Mouse (Mus musculus): ENCODE measurements at regions not wholly inside any gene's neighbourhood (a gene's known extent, or its start where the extent isn't known, plus 50 kb on each side); places are given as distances from the start of the nearest gene placed in this dataset.

GRCm38 (mm10) chr8:78877423-78877822 lies 56.5 kb upstream of the Lsm6 start:
- DNase-seq (ENCODE audit: low spot score), result no peak

DNA sequence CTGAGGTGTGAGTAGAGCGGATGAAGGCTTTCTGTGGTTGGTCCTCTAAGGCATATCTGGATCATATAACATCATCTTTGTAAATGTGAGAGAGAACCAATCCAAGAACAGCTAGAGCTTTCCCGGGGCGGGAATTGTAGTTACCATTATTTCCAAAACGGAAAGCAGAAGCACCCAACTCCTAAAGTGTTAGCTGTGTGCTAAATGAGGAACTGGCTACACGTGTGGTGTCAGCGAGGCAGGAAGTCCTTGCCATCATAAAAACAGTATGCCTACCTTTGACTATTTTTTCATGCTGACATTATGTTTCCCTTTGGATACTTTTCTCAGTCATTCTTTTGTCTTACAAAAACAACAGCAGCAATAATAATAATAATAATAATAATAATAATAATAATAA lies 68.8 kb upstream of the Lsm6 start:
- no peak for DNase-seq (ENCODE audit: low spot score)

GRCm38 (mm10) chr8:78890571-78890970 lies 69.6 kb upstream of the Lsm6 start:
- no peak for DNase-seq (ENCODE audit: low spot score)

- DNase-seq (ENCODE audit: low spot score), result peak; percentile 67
Observed at GRCm38 (mm10) chr8:78899887-78900286, 78.9 kb upstream of the Lsm6 start.

DNA sequence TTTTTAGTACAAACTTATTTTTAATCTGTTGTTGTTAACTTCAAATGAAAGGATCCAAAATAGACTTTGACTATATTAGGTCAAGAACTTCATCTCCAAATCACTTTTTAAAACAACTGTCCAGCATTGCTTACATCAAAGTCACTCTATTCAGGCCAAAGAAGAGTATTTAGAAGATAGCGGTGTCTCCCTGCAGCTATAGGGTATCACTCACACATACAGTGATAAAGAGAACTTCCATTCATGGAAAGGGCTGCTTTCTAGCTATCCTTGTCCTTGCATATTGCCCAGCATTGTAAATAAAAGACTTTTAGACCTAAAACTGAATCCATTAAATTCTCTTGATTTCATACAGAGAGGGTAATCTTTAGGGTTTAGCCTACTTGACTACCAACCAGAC lies 82.1 kb upstream of the Lsm6 start:
- no peak for DNase-seq (ENCODE audit: low spot score)

DNA sequence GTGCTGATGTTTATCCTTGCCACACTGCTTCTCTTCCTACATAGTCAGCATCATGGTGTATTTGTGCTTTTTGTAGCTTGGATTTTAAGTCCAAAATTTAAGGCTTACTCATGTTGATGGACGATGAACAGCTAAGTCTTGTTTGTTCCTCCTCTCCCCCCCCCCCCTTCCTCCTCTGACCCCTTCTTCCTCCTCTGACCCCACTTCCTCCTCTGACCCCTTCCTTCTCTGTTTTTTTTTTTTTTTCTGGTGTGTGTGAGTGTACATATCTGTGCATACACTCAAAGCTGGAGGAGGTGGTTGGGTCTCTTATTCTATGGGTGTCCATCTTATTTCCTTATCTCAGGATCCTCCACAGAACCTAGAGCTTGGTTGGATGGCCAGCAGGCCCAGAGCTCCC lies 87.0 kb upstream of the Lsm6 start:
- no peak for DNase-seq (ENCODE audit: low spot score)

- no peak for DNase-seq (ENCODE audit: low spot score)
Observed at GRCm38 (mm10) chr8:78911288-78911873, 90.4 kb upstream of the Lsm6 start.

DNA sequence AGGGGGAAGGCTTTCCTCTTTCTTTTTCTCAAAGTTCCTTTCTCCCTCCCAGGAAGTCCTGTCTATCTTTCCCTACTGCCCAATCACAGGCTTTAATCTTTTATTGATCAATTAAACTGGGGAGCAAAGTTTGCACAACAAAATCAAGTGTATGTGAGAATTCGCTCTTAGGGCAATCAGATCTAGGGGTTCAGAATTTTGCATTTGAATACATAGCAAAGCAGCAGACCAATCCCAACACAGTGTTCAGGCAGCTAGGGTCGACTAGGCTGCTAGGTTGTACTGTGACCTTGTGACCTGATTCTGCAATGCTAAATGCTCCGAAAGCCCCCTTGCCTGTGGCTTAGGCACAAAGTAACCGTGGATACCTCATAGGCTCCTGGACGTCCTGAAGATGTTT lies 91.5 kb upstream of the Lsm6 start:
- no peak for DNase-seq (ENCODE audit: low spot score)

DNA sequence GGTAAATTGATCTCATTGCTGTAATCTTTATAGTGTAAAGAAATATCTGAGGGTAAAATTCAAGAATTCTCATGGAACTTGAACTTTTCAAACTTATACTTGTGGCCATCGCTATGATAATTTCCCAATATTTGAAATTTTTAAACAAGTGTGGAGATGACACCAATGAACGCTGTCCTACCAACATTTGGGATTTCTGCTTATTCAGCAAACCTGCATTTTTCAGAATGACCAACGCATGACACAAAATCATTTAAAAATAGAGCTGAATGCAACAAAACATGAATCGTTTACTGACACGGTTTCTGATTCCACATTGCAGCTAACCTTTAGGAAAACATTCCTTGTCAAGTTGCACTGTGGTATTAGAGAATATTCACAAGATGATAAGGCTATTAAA lies 92.9 kb upstream of the Lsm6 start:
- no peak for DNase-seq (ENCODE audit: low spot score)

GRCm38 (mm10) chr8:78930610-78931397 lies 97.4 kb upstream of the Zfp827 start:
- DNase-seq (ENCODE audit: low spot score), result no peak

DNA sequence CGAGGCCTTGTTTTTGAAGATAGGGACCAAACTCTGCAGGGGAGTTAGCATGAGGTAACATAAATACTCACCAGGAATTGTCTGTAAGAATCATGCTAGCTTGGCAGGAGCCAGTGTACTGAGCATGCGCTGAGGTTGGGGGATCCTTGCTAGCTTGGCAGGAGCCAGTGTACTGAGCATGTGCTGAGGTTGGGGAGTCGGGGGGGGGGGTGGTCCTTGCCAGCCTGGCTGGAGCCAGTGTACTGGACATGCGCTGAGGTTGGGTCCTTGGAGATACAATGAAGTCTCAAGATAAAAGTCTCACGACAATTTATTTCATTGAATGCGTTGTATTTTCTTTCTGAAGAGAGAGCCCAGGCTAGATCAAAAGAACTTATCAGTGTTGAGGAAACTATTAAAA lies 96.2 kb upstream of the Zfp827 start:
- DNase-seq (ENCODE audit: low spot score), result no peak

- no peak for DNase-seq (ENCODE audit: low spot score)
Observed at GRCm38 (mm10) chr8:78940049-78940448, 88.2 kb upstream of the Zfp827 start.

- DNase-seq (ENCODE audit: low spot score), result no peak
Observed at GRCm38 (mm10) chr8:78941558-78941957, 86.7 kb upstream of the Zfp827 start.

GRCm38 (mm10) chr8:78944367-78944766 lies 83.9 kb upstream of the Zfp827 start:
- no peak for DNase-seq (ENCODE audit: low spot score)

DNA sequence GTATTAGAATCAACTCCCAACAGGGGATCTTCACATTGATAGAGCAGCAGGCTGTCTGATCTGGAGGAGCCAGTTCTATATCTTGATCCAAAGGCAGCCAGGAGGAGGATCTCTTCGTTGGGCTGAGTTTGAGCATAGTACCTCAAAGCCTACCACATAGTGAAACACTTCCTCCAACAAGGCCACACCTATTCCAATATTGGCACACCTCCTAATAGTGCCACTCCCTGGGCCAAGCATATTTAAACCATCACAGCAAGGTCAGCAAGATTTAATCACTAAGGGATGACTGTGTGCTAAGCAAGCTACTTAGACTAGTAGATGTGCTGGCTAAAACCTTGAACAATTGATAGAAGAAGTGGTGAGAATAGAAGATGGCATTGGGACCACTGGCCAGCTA lies 82.6 kb upstream of the Zfp827 start:
- no peak for DNase-seq (ENCODE audit: low spot score)

- DNase-seq (ENCODE audit: low spot score), result no peak
Observed at GRCm38 (mm10) chr8:78946085-78946484, 82.2 kb upstream of the Zfp827 start.

DNA sequence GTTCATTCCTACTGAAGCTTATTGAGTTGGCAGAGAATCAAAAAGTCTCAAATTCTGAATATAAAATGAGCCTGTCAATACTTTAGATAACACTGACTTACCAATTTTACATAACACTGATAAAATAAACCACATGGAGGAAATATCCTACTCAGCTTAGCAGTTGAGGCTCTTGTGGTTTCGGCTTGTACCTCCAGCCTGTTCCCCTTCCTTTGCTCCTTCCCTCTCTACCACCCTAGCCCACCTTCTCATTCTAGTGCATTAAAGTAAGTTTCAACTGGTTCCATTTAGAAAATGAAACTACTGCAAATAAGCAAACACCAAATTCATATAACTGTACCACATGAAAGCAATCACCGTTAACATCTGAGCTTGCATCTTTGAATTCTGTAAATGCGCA lies 53.2 kb upstream of the Zfp827 start:
- no peak for DNase-seq (ENCODE audit: low spot score)
